In the genomic region with DNA sequence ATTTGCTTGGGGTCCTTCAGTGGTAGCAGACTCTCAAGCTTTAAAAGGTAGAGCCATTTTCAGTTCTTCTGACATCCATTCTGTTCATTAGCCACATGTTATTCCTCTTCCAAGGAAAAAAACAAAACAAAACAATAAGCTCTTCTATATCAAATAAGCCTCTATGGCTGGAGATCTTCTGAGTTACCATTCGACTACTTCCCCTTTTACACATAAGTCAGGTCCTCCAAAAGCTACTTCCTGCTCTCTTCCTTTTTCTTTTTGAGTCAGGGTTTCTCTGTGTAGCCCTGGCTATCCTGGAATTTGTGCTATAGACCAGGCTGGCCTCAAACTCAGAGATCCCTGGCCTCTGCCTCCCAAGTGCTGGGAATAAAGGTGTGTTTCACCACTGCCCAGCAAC, we compare ENCODE assay signal across 11 mouse cellular contexts. TPM values are rescaled to one million over a fixed set of nuclear protein-coding genes. Genes with fewer than 3 reads are reported as not detected.
"Had no signal": no experiment of that assay in that cellular context is flagged by ENCODE, and none has a peak within 500 bp of the region (broad histone marks: within the 10 kb centered on the region; RNA-seq: fewer than 3 reads in every experiment).

No protein-coding gene starts in this region.

- ATAC-seq: midbrain, embryonic 15.5 days had no signal

- DNase-seq: kidney, adult 18-20 months; kidney, postnatal 25 days; layer of hippocampus, adult 9-11 months; liver, embryonic 13.5 days; lung, adult 2 months; lung, postnatal 14 days; lung, postnatal 4 days; retina, postnatal 1 day; thymus, postnatal 25 days had no signal

RNA-seq across cellular contexts. Expression of a gene that starts 57.8 kb away (rescaled TPM):
- total RNA-seq: liver, adult 2 months had no signal
